Mouse (Mus musculus): ENCODE data around the gene Noxa1. TPM values are rescaled to one million over a fixed set of nuclear protein-coding genes. Genes with fewer than 3 reads are reported as not detected.

Gene Noxa1
- polyA plus RNA-seq, 1 experiment = 15.5 TPM

DNA sequence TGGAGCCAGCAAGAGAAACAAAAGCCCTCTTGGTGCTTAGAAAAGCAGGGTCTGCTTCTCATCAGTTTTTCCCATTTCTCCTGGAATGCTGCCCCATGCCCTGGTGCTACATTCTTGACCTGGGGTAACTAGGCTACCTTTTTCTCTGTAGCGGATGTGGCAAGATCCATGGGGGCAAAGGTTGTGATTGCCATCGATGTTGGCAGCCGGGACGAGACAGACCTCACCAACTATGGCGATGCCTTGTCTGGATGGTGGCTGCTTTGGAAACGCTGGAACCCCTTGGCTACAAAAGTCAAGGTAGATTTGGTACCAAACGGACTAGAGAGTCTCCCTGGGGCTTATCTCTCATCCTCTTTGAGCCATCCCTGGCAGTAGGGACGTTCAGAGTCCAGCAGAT lies 43.5 kb downstream of the Noxa1 start:
- WGBS = 79% methylated on average over 8 of the region's 8 CpGs
- TF ChIP-seq POLR2A (IDR thresholded peaks at IDR 0.05; ENCODE audit: low read depth, low read length) (no peak), CTCF (IDR thresholded peaks at IDR 0.05; ENCODE audit: extremely low read depth, insufficient read length, insufficient replicate concordance, low read depth, low read length) (no peak)
- no peaks in the 10 kb centered on the region for H3K27me3 ChIP-seq (ENCODE audit: control insufficient read depth, insufficient read depth, low read length)
- H3K36me3 ChIP-seq (ENCODE audit: control insufficient read depth, insufficient read depth, low read length) = peaks cover 2% of the 10 kb centered on the region; the same call in 1 of the 2 replicates
- H3K4me3 ChIP-seq (ENCODE audit: low read depth, low read length) = no peak overlapping the region
- H3K27ac ChIP-seq (ENCODE audit: insufficient read depth, low read depth, low read length) = no peak overlapping the region
- peaks cover 5% of the 10 kb centered on the region; the same call in 1 of the 2 replicates for H3K4me1 ChIP-seq (ENCODE audit: control insufficient read depth, insufficient read depth, insufficient read length, low read length)

DNA sequence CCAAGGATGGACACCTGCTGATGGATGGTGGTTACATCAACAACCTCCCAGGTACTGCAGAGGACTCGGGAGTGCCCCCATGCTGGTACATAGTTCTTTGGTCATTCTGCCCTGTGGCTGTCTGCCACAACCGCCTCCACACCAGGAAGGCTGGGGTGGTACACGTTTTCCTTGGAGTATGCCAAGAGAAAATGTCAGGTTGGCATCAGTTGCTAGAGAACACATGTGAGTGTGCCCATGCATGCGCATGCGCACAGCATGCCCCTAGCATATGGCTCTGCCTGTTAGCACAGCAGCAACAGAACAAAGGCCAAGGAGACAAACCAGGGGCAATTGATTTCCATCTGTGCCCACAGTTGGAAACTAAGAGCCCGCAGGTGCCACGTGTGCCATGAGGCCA lies 44.0 kb downstream of the Noxa1 start:
- peaks cover 5% of the 10 kb centered on the region; the same call in 1 of the 2 replicates for H3K4me1 ChIP-seq (ENCODE audit: control insufficient read depth, insufficient read depth, insufficient read length, low read length)
- H3K36me3 ChIP-seq (ENCODE audit: control insufficient read depth, insufficient read depth, low read length) = peaks cover 2% of the 10 kb centered on the region; the same call in 1 of the 2 replicates
- no peak overlapping the region for H3K4me3 ChIP-seq (ENCODE audit: low read depth, low read length)
- 87% methylated on average over 7 of the region's 7 CpGs for WGBS
- no peak for TF ChIP-seq POLR2A (IDR thresholded peaks at IDR 0.05; ENCODE audit: low read depth, low read length)
- TF ChIP-seq CTCF (IDR thresholded peaks at IDR 0.05; ENCODE audit: extremely low read depth, insufficient read length, insufficient replicate concordance, low read depth, low read length) = no peak
- H3K27ac ChIP-seq (ENCODE audit: insufficient read depth, low read depth, low read length) = no peak overlapping the region
- no peaks in the 10 kb centered on the region for H3K27me3 ChIP-seq (ENCODE audit: control insufficient read depth, insufficient read depth, low read length)

DNA sequence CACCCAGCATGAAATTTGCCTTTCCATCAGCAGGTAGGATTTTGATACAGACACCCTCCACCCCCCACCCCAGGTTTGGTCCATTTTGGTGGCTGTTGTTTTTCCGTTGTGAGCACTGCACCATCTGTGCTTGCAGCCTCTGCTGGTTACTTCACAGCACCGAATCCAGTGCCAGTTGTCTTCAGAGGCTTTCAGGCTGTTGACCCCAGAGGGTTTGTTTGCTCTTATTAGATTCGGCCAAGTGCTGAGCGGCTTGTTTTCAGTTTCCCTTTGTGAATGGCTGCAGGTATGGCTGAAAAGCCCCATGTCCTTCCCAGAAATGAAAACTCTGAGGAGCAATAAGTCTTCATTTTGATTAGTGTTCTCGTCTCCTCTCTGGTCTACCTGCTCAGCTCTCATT lies 54.9 kb downstream of the Noxa1 start:
- 87% methylated on average over 5 of the region's 5 CpGs for WGBS
- Histone ChIP-seq H3K27ac (ENCODE audit: insufficient read depth, low read depth, low read length) (no peak overlapping the region), H3K4me1 (ENCODE audit: control insufficient read depth, insufficient read depth, insufficient read length, low read length) (peaks cover 2% of the 10 kb centered on the region; the same call in 1 of the 2 replicates), H3K27me3 (ENCODE audit: control insufficient read depth, insufficient read depth, low read length) (no peaks in the 10 kb centered on the region), H3K36me3 (ENCODE audit: control insufficient read depth, insufficient read depth, low read length) (peaks cover 2% of the 10 kb centered on the region; the same call in 1 of the 2 replicates), H3K4me3 (ENCODE audit: low read depth, low read length) (no peak overlapping the region)
- TF ChIP-seq POLR2A (IDR thresholded peaks at IDR 0.05; ENCODE audit: low read depth, low read length) (no peak), CTCF (IDR thresholded peaks at IDR 0.05; ENCODE audit: extremely low read depth, insufficient read length, insufficient replicate concordance, low read depth, low read length) (no peak)

Other genes starting within 250 kb of the Noxa1 start
- 21.0 and 32.2 TPM in 2 replicates for gene Ehmt1, start 175.5 kb downstream of the Noxa1 start, polyA plus RNA-seq (2012; rRNA removed)
- gene Arrdc1, start 159.9 kb downstream of the Noxa1 start, polyA plus RNA-seq (2012; rRNA removed) = 105 and 166 TPM in 2 replicates
- gene Zmynd19, start 145.4 kb downstream of the Noxa1 start, polyA plus RNA-seq (2012; rRNA removed) = 1.7 and 3.2 TPM in 2 replicates
- 4.1 and 7.1 TPM in 2 replicates for gene Dph7, start 132.7 kb downstream of the Noxa1 start, polyA plus RNA-seq (2012; rRNA removed)
- 9.8 and 14.6 TPM in 2 replicates for gene Mrpl41, start 120.1 kb downstream of the Noxa1 start, polyA plus RNA-seq (2012; rRNA removed)
- 7.4 and 20.5 TPM in 2 replicates for gene Pnpla7, start 119.1 kb downstream of the Noxa1 start, polyA plus RNA-seq (2012; rRNA removed)
- gene Nsmf, start 40.8 kb downstream of the Noxa1 start, polyA plus RNA-seq (2012; rRNA removed) = 93.0 and 100 TPM in 2 replicates
- gene Entpd8, start 14.8 kb downstream of the Noxa1 start, polyA plus RNA-seq (2012; rRNA removed) = 149 and 281 TPM in 2 replicates
- gene Nrarp, start 85.6 kb upstream of the Noxa1 start, polyA plus RNA-seq (2012; rRNA removed) = 24.4 and 39.0 TPM in 2 replicates
- 37.3 and 49.3 TPM in 2 replicates for gene Tor4a, start 101.7 kb upstream of the Noxa1 start, polyA plus RNA-seq (2012; rRNA removed)
- gene Nelfb, start 116.3 kb upstream of the Noxa1 start, polyA plus RNA-seq (2012; rRNA removed) = 21.8 and 37.2 TPM in 2 replicates
- gene Stpg3, start 119.5 kb upstream of the Noxa1 start, polyA plus RNA-seq (2012; rRNA removed) = not detected in 2 replicates
- gene Fam166a, start 123.6 kb upstream of the Noxa1 start, polyA plus RNA-seq (2012; rRNA removed) = 0.10 TPM in 1 of 2 replicates, not detected in the other
- 481 and 881 TPM in 2 replicates for gene Tubb4b, start 129.6 kb upstream of the Noxa1 start, polyA plus RNA-seq (2012; rRNA removed)
- 0.05 and 5.6 TPM in 2 replicates for gene Slc34a3, start 139.2 kb upstream of the Noxa1 start, polyA plus RNA-seq (2012; rRNA removed)
- gene Rnf224, start 141.6 kb upstream of the Noxa1 start, polyA plus RNA-seq (2012; rRNA removed) = 0.10 TPM in 1 of 2 replicates, not detected in the other
- gene Rnf208, start 147.1 kb upstream of the Noxa1 start, polyA plus RNA-seq (2012; rRNA removed) = 7.3 and 145 TPM in 2 replicates
- gene Cysrt1, start 147.3 kb upstream of the Noxa1 start, polyA plus RNA-seq (2012; rRNA removed) = 1.7 and 10.7 TPM in 2 replicates
- gene AL732309.1, start 151.7 kb upstream of the Noxa1 start, polyA plus RNA-seq (2012; rRNA removed) = 15.3 and 45.8 TPM in 2 replicates
- gene Tmem203, start 160.3 kb upstream of the Noxa1 start, polyA plus RNA-seq (2012; rRNA removed) = 29.8 and 51.5 TPM in 2 replicates
- 183 and 436 TPM in 2 replicates for gene Tprn, start 167.5 kb upstream of the Noxa1 start, polyA plus RNA-seq (2012; rRNA removed)
- 40.7 and 55.9 TPM in 2 replicates for gene Ssna1, start 177.3 kb upstream of the Noxa1 start, polyA plus RNA-seq (2012; rRNA removed)
- 31.0 and 71.6 TPM in 2 replicates for gene Anapc2, start 177.3 kb upstream of the Noxa1 start, polyA plus RNA-seq (2012; rRNA removed)
- not detected in 2 replicates for gene Tmem210, start 193.0 kb upstream of the Noxa1 start, polyA plus RNA-seq (2012; rRNA removed)
- 49.7 and 138 TPM in 2 replicates for gene Lrrc26, start 194.8 kb upstream of the Noxa1 start, polyA plus RNA-seq (2012; rRNA removed)
- 0.34 and 0.63 TPM in 2 replicates for gene Grin1, start 224.0 kb upstream of the Noxa1 start, polyA plus RNA-seq (2012; rRNA removed)
- 11.1 and 20.5 TPM in 2 replicates for gene Man1b1, start 237.2 kb upstream of the Noxa1 start, polyA plus RNA-seq (2012; rRNA removed)